Mouse (Mus musculus) embryonic fibroblast, embryonic 13.5 days (primary cell): Measurements from ENCODE around the gene Gpsm2.

Experiments
- CTCF ChIP-seq: IDR thresholded peaks from 2 replicates; pipeline ENCODE4 v1.5.1; 2011; ENCODE audit warnings: mild to moderate bottlenecking, control low read depth, low read length, moderate library complexity, borderline replicate concordance; ENCODE audit not compliant: insufficient read depth
- POLR2A ChIP-seq: IDR thresholded peaks from 2 replicates; pipeline ENCODE4 v1.6.1; 2011; ENCODE audit warnings: low read depth, mild to moderate bottlenecking, control low read depth, low read length, moderate library complexity

DNA sequence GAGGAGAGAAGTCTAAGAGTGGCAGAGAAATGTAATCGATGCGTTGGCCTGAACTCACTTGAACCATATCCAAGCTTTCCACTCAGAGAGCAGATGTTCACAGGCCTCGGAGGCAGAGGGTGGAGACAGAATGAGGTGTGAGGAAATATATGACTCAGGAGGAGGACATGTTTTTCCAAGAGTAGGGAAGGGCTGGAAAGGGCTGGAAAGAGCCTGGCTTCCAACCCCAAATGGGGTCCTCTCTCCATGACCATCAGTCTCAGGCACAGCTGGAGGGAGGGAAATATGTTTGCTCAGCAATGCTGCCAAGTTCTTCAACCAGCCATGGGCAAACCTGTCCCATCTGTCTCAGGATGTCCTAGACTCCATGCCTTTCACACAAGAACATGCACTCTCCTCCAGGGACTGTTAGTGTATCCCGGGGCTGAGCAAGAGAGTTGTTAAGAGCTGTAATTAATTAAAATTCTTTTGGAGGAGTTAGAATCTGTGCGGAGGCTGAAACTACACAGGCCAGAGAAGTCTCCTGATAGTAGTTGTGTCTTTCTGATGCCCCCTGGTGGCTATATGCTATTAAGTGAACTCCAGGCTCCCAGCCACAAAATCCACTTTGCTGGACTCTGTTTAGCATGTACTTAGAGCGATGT lies 48.7 kb upstream of the Gpsm2 start:
- TF ChIP-seq CTCF: no peak
- no peak; the same call in 1 of the 2 replicates for TF ChIP-seq POLR2A
